In genomic region chr11:76258511-76258910, GRCm38 (mm10) we compare ENCODE assay signal across 27 mouse cellular contexts. TPM values are rescaled to one million over a fixed set of nuclear protein-coding genes. Genes with fewer than 3 reads are reported as not detected.
"Had no signal": no experiment of that assay in that cellular context is flagged by ENCODE, and none has a peak within 500 bp of the region (broad histone marks: within the 10 kb centered on the region; RNA-seq: fewer than 3 reads in every experiment).

No protein-coding gene starts in this region.

- H3K4me3 ChIP-seq: gastrocnemius, adult 2 months; heart, embryonic 10.5 days; heart, embryonic 12.5 days; hindbrain, embryonic 12.5 days; hindbrain, embryonic 15.5 days; kidney, embryonic 15.5 days; limb, embryonic 12.5 days; liver, embryonic 13.5 days; liver, embryonic 15.5 days had no signal

- DNase-seq: gastrocnemius, adult 2 months; gastrocnemius, postnatal 10 days; gastrocnemius, postnatal 25 days; heart, adult 18-20 months; heart, postnatal 14 days; heart, postnatal 36 days; kidney, adult 11 months; kidney, adult 2 months; kidney, adult 9 months; kidney, postnatal 14 days; kidney, postnatal 36 days; layer of hippocampus, adult 9-11 months; layer of hippocampus, postnatal 36 days; left cerebral cortex, postnatal 4 days; liver; liver, embryonic 13.5 days had no signal

- H3K27ac ChIP-seq: gastrocnemius, adult 2 months; heart, embryonic 10.5 days; hindbrain, embryonic 12.5 days; hindbrain, embryonic 15.5 days; hindbrain, postnatal 0 days; kidney, embryonic 15.5 days; kidney, postnatal 0 days; limb, embryonic 12.5 days; liver, embryonic 13.5 days; liver, embryonic 15.5 days had no signal

RNA-seq across cellular contexts. Expression of gene Dbil5, which starts 41.1 kb away (rescaled TPM):
- total RNA-seq: gastrocnemius, adult 2 months; gastrocnemius, postnatal 10 days; gastrocnemius, postnatal 4 days; granulocyte monocyte progenitor cell, adult 5-6 weeks; heart, postnatal 14 days; hindbrain, postnatal 0 days; left cerebral cortex, postnatal 4 days had no signal
